Mouse (Mus musculus) A20 (cell line): ENCODE data around the gene Cirbp.

Experiments used
- DNase-seq: peaks from one replicate; pipeline ENCODE4 v3.0.0-alpha.2; 2011; ENCODE audit warnings: low read depth, low spot score

The Cirbp gene

GRCm38 (mm10) chr10:80150226-80151210 lies 15.3 kb upstream of the Cirbp start:
- DNase-seq: peak; percentile 95

- peak; percentile 88 for DNase-seq
These were observed 14.4 kb upstream of the Cirbp start for GRCm38 (mm10) chr10:80151211-80152034.

GRCm38 (mm10) chr10:80152071-80152872 lies 13.5 kb upstream of the Cirbp start:
- DNase-seq: no peak

GRCm38 (mm10) chr10:80152873-80153260 lies 12.9 kb upstream of the Cirbp start:
- peak; percentile 59 for DNase-seq

- no peak for DNase-seq
These were observed 12.1 kb upstream of the Cirbp start for GRCm38 (mm10) chr10:80153713-80154112.

- DNase-seq: no peak
These were observed 11.4 kb upstream of the Cirbp start for GRCm38 (mm10) chr10:80154384-80154783.

GRCm38 (mm10) chr10:80155277-80155676 lies 10.5 kb upstream of the Cirbp start:
- no peak for DNase-seq

- DNase-seq: no peak
These were observed 9.6 kb upstream of the Cirbp start for GRCm38 (mm10) chr10:80156002-80156751.

GRCm38 (mm10) chr10:80156752-80157053 lies 9.1 kb upstream of the Cirbp start:
- DNase-seq: no peak

GRCm38 (mm10) chr10:80157141-80157929 lies 8.4 kb upstream of the Cirbp start:
- no peak for DNase-seq

GRCm38 (mm10) chr10:80158307-80158986 lies 7.3 kb upstream of the Cirbp start:
- DNase-seq: peak; percentile 89

GRCm38 (mm10) chr10:80159021-80159560 lies 6.7 kb upstream of the Cirbp start:
- no peak for DNase-seq

GRCm38 (mm10) chr10:80159561-80160454 lies 6.0 kb upstream of the Cirbp start:
- DNase-seq: peak; percentile 100

GRCm38 (mm10) chr10:80160455-80161371 lies 5.1 kb upstream of the Cirbp start:
- peak; percentile 57 for DNase-seq

GRCm38 (mm10) chr10:80161522-80162242 lies 4.1 kb upstream of the Cirbp start:
- no peak for DNase-seq

GRCm38 (mm10) chr10:80162243-80162608 lies 3.6 kb upstream of the Cirbp start:
- DNase-seq: no peak
